Mouse (Mus musculus) midbrain, embryonic 16.5 days (tissue): ENCODE measurements around the gene Arid1b. TPM values are rescaled to one million over a fixed set of nuclear protein-coding genes. Genes with fewer than 3 reads are reported as not detected.
A peak's percentile ranks its signal among the peaks of the same experiment; 100 is the strongest.

Experiments
- ATAC-seq: fragments of 200-750 bp; cut with Nextera tagmentation; 2 replicates; pipeline ENCODE4 v1.8.0; 2017; ENCODE audit warnings: moderate TSS enrichment
- H3K27ac ChIP-seq: fragments of 300-500 bp; sonication (generic); 2 replicates; pipeline ENCODE4 v1.5.1; 2014; ENCODE audit warnings: mild to moderate bottlenecking, low read length, mixed read lengths
- H3K27me3 ChIP-seq: fragments of 300-500 bp; sonication (generic); 2 replicates; pipeline ENCODE4 v1.6.1; 2014; ENCODE audit warnings: low read depth, low read length, mixed read lengths; ENCODE audit not compliant: control insufficient read depth, insufficient read depth
- H3K36me3 ChIP-seq: fragments of 300-500 bp; sonication (generic); 2 replicates; pipeline ENCODE4 v1.6.1; 2014; ENCODE audit warnings: mild to moderate bottlenecking, low read length, moderate library complexity, mixed read lengths; ENCODE audit not compliant: control insufficient read depth, insufficient read depth
- H3K4me1 ChIP-seq: fragments of 300-500 bp; sonication (generic); 2 replicates; pipeline ENCODE4 v1.6.1; 2014; ENCODE audit warnings: mild to moderate bottlenecking, low read length, mixed read lengths; ENCODE audit not compliant: control insufficient read depth, insufficient read depth
- H3K4me2 ChIP-seq: fragments of 300-500 bp; sonication (generic); 2 replicates; pipeline ENCODE4 v1.6.1; 2014; ENCODE audit warnings: mild to moderate bottlenecking, low read length, mixed read lengths
- H3K4me3 ChIP-seq: fragments of 300-500 bp; sonication (generic); 2 replicates; pipeline ENCODE4 v1.5.1; 2014; ENCODE audit warnings: low read depth, mild to moderate bottlenecking, low read length, moderate library complexity, mixed read lengths
- H3K9ac ChIP-seq: fragments of 300-500 bp; sonication (generic); 2 replicates; pipeline ENCODE4 v1.6.1; 2014; ENCODE audit warnings: low read depth, low read length, mixed read lengths
- H3K9me3 ChIP-seq: fragments of 300-500 bp; sonication (generic); replicated peaks from 2 replicates; pipeline ENCODE4 v1.6.1; 2014; ENCODE audit warnings: mild to moderate bottlenecking, low read length, mixed read lengths; ENCODE audit not compliant: control insufficient read depth, poor library complexity, severe bottlenecking
- WGBS: fragments of 180-500 bp; shearing (Covaris S2); extraction: QIAGEN DNeasy Blood & Tissue Kit; methylation state at CpG from one replicate; pipeline ENCODE4 v1.1.7; 2014; 5-methylcytosine and 5-hydroxymethylcytosine counted together
- polyA plus RNA-seq: library from polyadenylated mRNA; unstranded; fragments of >200 nt; fragmentation: Nextera tagmentation; extraction: Ambion mirVana; gene quantifications from 2 replicates; pipeline ENCODE4 v1.2.1, GENCODE M21; 2015

Arid1b gene
- polyA plus RNA-seq, 1 experiment from 2014 or later = 13.1 TPM

DNA sequence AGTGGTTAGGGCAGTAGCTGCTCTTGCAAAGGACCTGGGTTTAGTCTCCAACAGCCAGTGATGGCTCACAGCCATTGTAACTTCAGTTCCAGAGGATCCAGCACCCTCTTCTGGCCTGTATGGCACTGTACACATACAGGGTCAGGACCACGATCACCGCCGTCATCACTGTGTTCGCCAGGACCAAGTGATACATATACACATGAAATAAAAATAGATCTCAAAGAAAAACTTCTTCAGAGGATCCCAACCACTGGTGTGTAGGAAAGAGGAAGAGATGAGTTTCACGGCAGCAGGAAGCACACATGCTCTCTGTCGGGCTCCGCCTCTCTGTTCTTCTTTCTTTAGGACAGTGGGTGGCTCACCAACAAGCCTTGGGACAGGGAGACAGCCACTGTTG lies 322.4 kb downstream of the Arid1b start:
- no peaks in the 10 kb centered on the region for H3K27me3 ChIP-seq
- H3K9ac ChIP-seq = no peak overlapping the region
- peaks cover 9% of the 10 kb centered on the region; the same call in 1 of the 2 replicates for H3K36me3 ChIP-seq
- H3K27ac ChIP-seq = no peak overlapping the region
- 87% methylated on average over 7 of the region's 7 CpGs for WGBS
- H3K4me2 ChIP-seq = no peak overlapping the region
- H3K4me3 ChIP-seq = no peak overlapping the region
- no peaks in the 10 kb centered on the region for H3K9me3 ChIP-seq
- peaks cover 5% of the 10 kb centered on the region; the same call in 1 of the 2 replicates for H3K4me1 ChIP-seq
- ATAC-seq = no peak

- no peak overlapping the region for H3K4me3 ChIP-seq
- peaks cover 9% of the 10 kb centered on the region; the same call in 1 of the 2 replicates for H3K36me3 ChIP-seq
- H3K9me3 ChIP-seq = no peaks in the 10 kb centered on the region
- no peak overlapping the region for H3K9ac ChIP-seq
- 82% methylated on average over 8 of the region's 8 CpGs for WGBS
- H3K27me3 ChIP-seq = no peaks in the 10 kb centered on the region
- no peak overlapping the region for H3K27ac ChIP-seq
- no peak overlapping the region for H3K4me2 ChIP-seq
- peaks cover 15% of the 10 kb centered on the region for H3K4me1 ChIP-seq
- ATAC-seq = 0 out of 2 replicates have a peak, but pooled peaks have one; percentile 40
Observed at GRCm38 (mm10) chr17:5321589-5322225, 327.6 kb downstream of the Arid1b start.

GRCm38 (mm10) chr17:5322594-5322993 lies 328.5 kb downstream of the Arid1b start:
- Histone ChIP-seq H3K4me2 (no peak overlapping the region), H3K27me3 (no peaks in the 10 kb centered on the region), H3K4me1 (peaks cover 15% of the 10 kb centered on the region), H3K27ac (no peak overlapping the region), H3K36me3 (peaks cover 10% of the 10 kb centered on the region; the same call in 1 of the 2 replicates), H3K4me3 (no peak overlapping the region), H3K9me3 (no peaks in the 10 kb centered on the region), H3K9ac (no peak overlapping the region)
- no peak for ATAC-seq
- 67% methylated on average over 9 of the region's 9 CpGs for WGBS

- H3K4me1 ChIP-seq = peaks cover 15% of the 10 kb centered on the region
- no peak for ATAC-seq
- no peak overlapping the region for H3K4me2 ChIP-seq
- H3K27ac ChIP-seq = no peak overlapping the region
- H3K36me3 ChIP-seq = peaks cover 13% of the 10 kb centered on the region; the same call in 1 of the 2 replicates
- no peak overlapping the region for H3K4me3 ChIP-seq
- H3K27me3 ChIP-seq = no peaks in the 10 kb centered on the region
- H3K9ac ChIP-seq = no peak overlapping the region
- H3K9me3 ChIP-seq = no peaks in the 10 kb centered on the region
- WGBS = 17% methylated on average over 1 of the region's 1 CpGs
Observed at GRCm38 (mm10) chr17:5323746-5324145, 329.6 kb downstream of the Arid1b start.

DNA sequence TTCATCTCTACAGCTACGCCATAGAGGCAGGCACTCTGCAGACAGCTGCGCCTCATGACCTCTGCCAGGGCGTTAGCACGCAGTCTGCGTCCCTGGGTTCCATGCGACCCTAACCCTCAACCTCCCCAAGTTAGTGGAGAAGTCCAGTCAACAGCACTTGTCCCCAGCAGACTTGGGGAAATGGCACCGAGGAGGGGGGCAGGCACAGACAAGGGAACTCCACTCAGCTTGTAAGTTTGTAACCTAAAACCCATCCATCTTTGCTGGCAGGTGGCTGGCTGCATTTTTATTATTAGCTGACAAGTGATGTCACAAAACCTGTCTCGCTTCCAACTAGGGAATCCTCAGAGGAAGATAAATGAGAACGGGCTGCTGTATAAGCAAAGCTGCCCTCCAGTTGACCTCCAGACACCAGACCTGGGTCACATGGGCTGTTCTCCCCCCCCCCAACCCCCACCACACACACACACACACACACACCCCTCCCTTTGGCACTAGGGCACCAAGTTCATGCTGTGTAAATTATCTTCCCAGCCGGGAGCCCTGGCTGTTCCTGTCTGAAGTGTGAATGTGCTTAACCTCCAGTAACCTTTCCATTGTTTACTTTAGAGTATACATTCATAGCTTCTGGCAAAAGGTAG lies 330.2 kb downstream of the Arid1b start:
- ATAC-seq = peak; percentile 33
- WGBS = 26% methylated on average over 10 of the region's 10 CpGs
- Histone ChIP-seq H3K9ac (no peak overlapping the region), H3K27me3 (no peaks in the 10 kb centered on the region), H3K4me3 (no peak overlapping the region), H3K27ac (peak overlapping the region; percentile 17; the same call in 1 of the 2 replicates), H3K4me2 (no peak overlapping the region), H3K4me1 (peaks cover 15% of the 10 kb centered on the region), H3K9me3 (no peaks in the 10 kb centered on the region), H3K36me3 (peaks cover 15% of the 10 kb centered on the region; the same call in 1 of the 2 replicates)

- Histone ChIP-seq H3K4me1 (peaks cover 17% of the 10 kb centered on the region), H3K9me3 (no peaks in the 10 kb centered on the region), H3K9ac (no peak overlapping the region), H3K27ac (no peak overlapping the region), H3K36me3 (peaks cover 10% of the 10 kb centered on the region; the same call in 1 of the 2 replicates), H3K4me2 (no peak overlapping the region), H3K27me3 (no peaks in the 10 kb centered on the region), H3K4me3 (no peak overlapping the region)
- ATAC-seq = no peak
- 87% methylated on average over 7 of the region's 7 CpGs for WGBS
Observed at GRCm38 (mm10) chr17:5326689-5327088, 332.6 kb downstream of the Arid1b start.

- ATAC-seq = no peak
- H3K27ac ChIP-seq = no peak overlapping the region
- WGBS = 88% methylated on average over 12 of the region's 12 CpGs
- no peaks in the 10 kb centered on the region for H3K27me3 ChIP-seq
- H3K4me3 ChIP-seq = no peak overlapping the region
- H3K4me1 ChIP-seq = peaks cover 17% of the 10 kb centered on the region
- no peak overlapping the region for H3K9ac ChIP-seq
- no peak overlapping the region for H3K4me2 ChIP-seq
- peaks cover 12% of the 10 kb centered on the region; the same call in 1 of the 2 replicates for H3K36me3 ChIP-seq
- no peaks in the 10 kb centered on the region for H3K9me3 ChIP-seq
Observed at GRCm38 (mm10) chr17:5327480-5328180, 333.5 kb downstream of the Arid1b start.

GRCm38 (mm10) chr17:5329478-5329877 lies 335.3 kb downstream of the Arid1b start:
- ATAC-seq = no peak
- Histone ChIP-seq H3K36me3 (peaks cover 19% of the 10 kb centered on the region), H3K4me1 (peaks cover 5% of the 10 kb centered on the region), H3K4me2 (no peak overlapping the region), H3K9ac (no peak overlapping the region), H3K27me3 (no peaks in the 10 kb centered on the region), H3K9me3 (no peaks in the 10 kb centered on the region), H3K4me3 (no peak overlapping the region), H3K27ac (no peak overlapping the region)
- 75% methylated on average over 4 of the region's 4 CpGs for WGBS

GRCm38 (mm10) chr17:5330063-5330462 lies 335.9 kb downstream of the Arid1b start:
- Histone ChIP-seq H3K27me3 (no peaks in the 10 kb centered on the region), H3K4me1 (0 out of 2 replicates have a peak, but pooled peaks cover 2% of the 10 kb centered on the region), H3K9ac (no peak overlapping the region), H3K4me3 (no peak overlapping the region), H3K4me2 (no peak overlapping the region), H3K36me3 (peaks cover 21% of the 10 kb centered on the region), H3K27ac (no peak overlapping the region), H3K9me3 (no peaks in the 10 kb centered on the region)
- 37% methylated on average over 6 of the region's 6 CpGs for WGBS
- no peak for ATAC-seq
